Comparison of ENCODE assay signal across 17 mouse cellular contexts in the genomic region with DNA sequence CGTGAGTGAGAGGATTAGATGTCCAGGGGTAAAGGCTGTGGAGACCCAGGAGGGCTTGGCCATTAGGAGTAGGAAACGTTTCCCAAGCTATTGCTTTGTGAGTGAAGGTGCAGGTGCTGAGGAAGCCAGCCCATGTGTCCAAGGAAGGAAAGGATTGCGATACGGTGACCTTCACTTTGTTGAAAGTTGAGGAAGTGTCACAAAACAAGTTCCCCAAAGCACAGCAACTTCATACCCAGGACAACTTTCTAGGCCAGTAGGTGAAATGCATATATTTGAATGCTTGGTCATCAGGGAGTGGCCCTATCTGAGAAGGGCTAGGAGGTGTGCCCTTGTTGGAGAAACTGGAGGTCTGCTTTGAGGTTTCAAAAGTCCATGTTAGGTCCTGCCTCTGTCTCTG. TPM values are rescaled to one million over a fixed set of nuclear protein-coding genes. Genes with fewer than 3 reads are reported as not detected.
DNase-seq lines count a peak whose midpoint lies in the region; ATAC-seq and TF ChIP-seq lines count a peak whose summit lies in the region.
"Had no signal": no experiment of that assay in that cellular context is flagged by ENCODE, and none has a peak within 500 bp of the region (broad histone marks: within the 10 kb centered on the region; RNA-seq: fewer than 3 reads in every experiment).

No protein-coding gene starts in this region.

- DNase-seq in limb, embryonic 10.5 days (ENCODE audit: low spot score): no peak
- peak; percentile 42 for DNase-seq in 416B (ENCODE audit: low read depth)
- peak; percentile 9 for DNase-seq in stomach, postnatal 0 days (ENCODE audit: low spot score)
- DNase-seq in cerebellum, postnatal 25 days: no peak
- DNase-seq in urinary bladder, postnatal 25 days (ENCODE audit: low spot score): no peak
- DNase-seq: adrenal gland, postnatal 10 days; cerebellum, adult 11-12 months; cerebellum, adult 9-11 months; gastrocnemius, adult 2 months; gastrocnemius, postnatal 25 days; heart, postnatal 4 days had no signal

- H3K4me1 ChIP-seq in limb, embryonic 12.5 days (replicated peaks): no peaks in the 10 kb centered on the region; the same call in 1 of the 2 replicates
- 0 out of 2 replicates have a peak, but pooled peaks cover 8% of the 10 kb centered on the region for H3K4me1 ChIP-seq in limb, embryonic 10.5 days
- H3K4me1 ChIP-seq in stomach, postnatal 0 days (replicated peaks; ENCODE audit: control insufficient read depth, insufficient read depth): no peaks in the 10 kb centered on the region
- H3K4me1 ChIP-seq: forebrain, embryonic 13.5 days; hindbrain, embryonic 13.5 days had no signal

- H3K4me3 ChIP-seq in limb, embryonic 12.5 days (replicated peaks): no peak overlapping the region
- H3K4me3 ChIP-seq in limb, embryonic 10.5 days: no peak overlapping the region
- H3K4me3 ChIP-seq in stomach, postnatal 0 days (ENCODE audit: low read depth, low read length): no peak overlapping the region
- H3K4me3 ChIP-seq: embryonic facial prominence, embryonic 10.5 days; forebrain, embryonic 13.5 days; gastrocnemius, adult 2 months; heart, embryonic 13.5 days; hindbrain, embryonic 13.5 days had no signal

- H3K9ac ChIP-seq in limb, embryonic 12.5 days (replicated peaks): 0 out of 2 replicates have a peak overlapping the region, but pooled peaks have one; percentile 8
- H3K9ac ChIP-seq in stomach, postnatal 0 days (ENCODE audit: low read length): no peak overlapping the region
- H3K9ac ChIP-seq: forebrain, embryonic 13.5 days; heart, embryonic 13.5 days; hindbrain, embryonic 13.5 days had no signal

- 67% methylated on average over 4 of the region's 4 CpGs for WGBS in limb, embryonic 12.5 days
- WGBS in limb, embryonic 10.5 days: 80% methylated on average over 4 of the region's 4 CpGs
- WGBS in stomach, postnatal 0 days: 61% methylated on average over 4 of the region's 4 CpGs

- no peaks in the 10 kb centered on the region for H3K9me3 ChIP-seq in limb, embryonic 12.5 days
- no peaks in the 10 kb centered on the region for H3K9me3 ChIP-seq in limb, embryonic 10.5 days (replicated peaks)
- no peaks in the 10 kb centered on the region for H3K9me3 ChIP-seq in stomach, postnatal 0 days (ENCODE audit: control insufficient read depth, low read length)
- H3K9me3 ChIP-seq: embryonic facial prominence, embryonic 10.5 days; forebrain, embryonic 13.5 days; heart, embryonic 13.5 days; hindbrain, embryonic 13.5 days had no signal

- no peak overlapping the region for H3K4me2 ChIP-seq in limb, embryonic 12.5 days
- no peak overlapping the region for H3K4me2 ChIP-seq in stomach, postnatal 0 days (replicated peaks; ENCODE audit: low read depth)
- H3K4me2 ChIP-seq: forebrain, embryonic 13.5 days; heart, embryonic 13.5 days; hindbrain, embryonic 13.5 days had no signal

- no peaks in the 10 kb centered on the region for H3K27me3 ChIP-seq in limb, embryonic 12.5 days
- H3K27me3 ChIP-seq in limb, embryonic 10.5 days (ENCODE audit: low read depth, poor library complexity, severe bottlenecking): no peaks in the 10 kb centered on the region
- no peaks in the 10 kb centered on the region; the same call in 1 of the 2 replicates for H3K27me3 ChIP-seq in stomach, postnatal 0 days (ENCODE audit: control insufficient read depth, insufficient read depth, low read length)
- H3K27me3 ChIP-seq: forebrain, embryonic 13.5 days; heart, embryonic 13.5 days; hindbrain, embryonic 13.5 days had no signal

- H3K27ac ChIP-seq in limb, embryonic 12.5 days: no peak overlapping the region
- H3K27ac ChIP-seq in limb, embryonic 10.5 days: no peak overlapping the region
- no peak overlapping the region for H3K27ac ChIP-seq in stomach, postnatal 0 days (replicated peaks)
- H3K27ac ChIP-seq: embryonic facial prominence, embryonic 10.5 days; forebrain, embryonic 13.5 days; heart, embryonic 13.5 days; hindbrain, embryonic 13.5 days had no signal

- no peak for ATAC-seq in limb, embryonic 12.5 days (ENCODE audit: insufficient number of reproducible peaks, insufficient read depth, low FRiP score, low TSS enrichment, low read depth)
- peak; percentile 77 for ATAC-seq in megakaryocyte, adult 5-6 weeks (ENCODE audit: poor library complexity, severe bottlenecking)
- ATAC-seq in stomach, postnatal 0 days (ENCODE audit: low FRiP score, low TSS enrichment): no peak

- no peaks in the 10 kb centered on the region for H3K36me3 ChIP-seq in limb, embryonic 12.5 days
- H3K36me3 ChIP-seq in limb, embryonic 10.5 days: no peaks in the 10 kb centered on the region
- no peaks in the 10 kb centered on the region for H3K36me3 ChIP-seq in stomach, postnatal 0 days (ENCODE audit: control insufficient read depth, insufficient read depth, low read length)
- H3K36me3 ChIP-seq: embryonic facial prominence, embryonic 10.5 days; heart, embryonic 13.5 days had no signal

- TF ChIP-seq EP300 in stomach, postnatal 0 days (optimal IDR thresholded peaks at IDR 0.05): no peak

- no peak for TF ChIP-seq CTCF in stomach, postnatal 0 days (IDR thresholded peaks at IDR 0.05; ENCODE audit: low read depth)

RNA-seq across cellular contexts. Expression of a gene that starts 40.7 kb away (rescaled TPM):
- polyA plus RNA-seq in limb, embryonic 12.5 days (2016; fragmentation: Nextera tagmentation; extraction: Ambion mirVana): 33.1 and 35.5 TPM in 2 replicates
- 27.3 and 29.2 TPM in 2 replicates for polyA plus RNA-seq in limb, embryonic 10.5 days (2016; fragmentation: Nextera tagmentation; extraction: Ambion mirVana)
- total RNA-seq in megakaryocyte, adult 5-6 weeks (2015): 27.9 and 31.8 TPM in 2 replicates
- 10.0 and 14.3 TPM in 2 replicates for total RNA-seq in megakaryocyte, adult 5-6 weeks (2017)
- 24.2 and 25.1 TPM in 2 replicates for polyA plus RNA-seq in stomach, postnatal 0 days (2015; fragmentation: Nextera tagmentation; extraction: Ambion mirVana)

Comparison
In these comparisons a context has a peak if more than half of its experiments do, and no peak if none do; other contexts are left out.
1. DNase-seq: peak in 416B (single experiment) and stomach, postnatal 0 days (single experiment); none in limb, embryonic 10.5 days (single experiment), cerebellum, postnatal 25 days (0 of 2) and urinary bladder, postnatal 25 days (single experiment).